Mouse (Mus musculus): ENCODE data around the gene Dkkl1.

GRCm38 (mm10) chr7:45178550-45178949 is 33.4 kb downstream of the Dkkl1 start:
- TF ChIP-seq CTCF (IDR thresholded peaks at IDR 0.05; ENCODE audit: control insufficient read depth, insufficient read depth, low read length) (no peak), POLR2A (IDR thresholded peaks at IDR 0.05; ENCODE audit: borderline replicate concordance, control insufficient read depth, low read depth, low read length) (no peak)

Data from bone marrow, adult 2 months (tissue).